Mouse (Mus musculus): ENCODE results near the gene Hs6st3. TPM values are rescaled to one million over a fixed set of nuclear protein-coding genes. Genes with fewer than 3 reads are reported as not detected.

The Hs6st3 gene
- polyA plus RNA-seq, 1 experiment, result 0.44 TPM

GRCm38 (mm10) chr14:119678574-119678973 lies 540.4 kb downstream of the Hs6st3 start:
- H3K4me3 ChIP-seq (ENCODE audit: control insufficient read depth, low read depth, low read length), result no peak overlapping the region
- H3K27ac ChIP-seq (ENCODE audit: control insufficient read depth, insufficient read depth, low read depth, low read length), result no peak overlapping the region
- no peaks in the 10 kb centered on the region for H3K27me3 ChIP-seq (ENCODE audit: control insufficient read depth, insufficient read depth, low read length)
- no peaks in the 10 kb centered on the region for H3K4me1 ChIP-seq (ENCODE audit: control insufficient read depth, insufficient read depth, low read length)
- no peaks in the 10 kb centered on the region for H3K36me3 ChIP-seq (ENCODE audit: control insufficient read depth, insufficient read depth, low read length)
- TF ChIP-seq CTCF (IDR thresholded peaks at IDR 0.05; ENCODE audit: control insufficient read depth, insufficient read depth, insufficient replicate concordance, low read depth, low read length) (no peak), POLR2A (IDR thresholded peaks at IDR 0.05; ENCODE audit: control insufficient read depth, low read depth, low read length) (no peak)

- Histone ChIP-seq H3K36me3 (ENCODE audit: control insufficient read depth, insufficient read depth, low read length) (no peaks in the 10 kb centered on the region), H3K4me1 (ENCODE audit: control insufficient read depth, insufficient read depth, low read length) (no peaks in the 10 kb centered on the region), H3K27me3 (ENCODE audit: control insufficient read depth, insufficient read depth, low read length) (no peaks in the 10 kb centered on the region), H3K4me3 (ENCODE audit: control insufficient read depth, low read depth, low read length) (no peak overlapping the region), H3K27ac (ENCODE audit: control insufficient read depth, insufficient read depth, low read depth, low read length) (no peak overlapping the region)
- no peak for TF ChIP-seq CTCF (IDR thresholded peaks at IDR 0.05; ENCODE audit: control insufficient read depth, insufficient read depth, insufficient replicate concordance, low read depth, low read length)
- no peak for TF ChIP-seq POLR2A (IDR thresholded peaks at IDR 0.05; ENCODE audit: control insufficient read depth, low read depth, low read length)
Measured at GRCm38 (mm10) chr14:119680052-119680451, 541.9 kb downstream of the Hs6st3 start.

- H3K4me1 ChIP-seq (ENCODE audit: control insufficient read depth, insufficient read depth, low read length), result no peaks in the 10 kb centered on the region
- H3K27me3 ChIP-seq (ENCODE audit: control insufficient read depth, insufficient read depth, low read length), result no peaks in the 10 kb centered on the region
- no peak overlapping the region for H3K4me3 ChIP-seq (ENCODE audit: control insufficient read depth, low read depth, low read length)
- no peak overlapping the region for H3K27ac ChIP-seq (ENCODE audit: control insufficient read depth, insufficient read depth, low read depth, low read length)
- no peaks in the 10 kb centered on the region for H3K36me3 ChIP-seq (ENCODE audit: control insufficient read depth, insufficient read depth, low read length)
- TF ChIP-seq POLR2A (IDR thresholded peaks at IDR 0.05; ENCODE audit: control insufficient read depth, low read depth, low read length) (0 out of 2 replicates have a peak, but pooled peaks have one; percentile 16), CTCF (IDR thresholded peaks at IDR 0.05; ENCODE audit: control insufficient read depth, insufficient read depth, insufficient replicate concordance, low read depth, low read length) (no peak)
Measured at GRCm38 (mm10) chr14:119687885-119688284, 549.7 kb downstream of the Hs6st3 start.

- Histone ChIP-seq H3K36me3 (ENCODE audit: control insufficient read depth, insufficient read depth, low read length) (no peaks in the 10 kb centered on the region), H3K4me3 (ENCODE audit: control insufficient read depth, low read depth, low read length) (no peak overlapping the region), H3K4me1 (ENCODE audit: control insufficient read depth, insufficient read depth, low read length) (no peaks in the 10 kb centered on the region), H3K27ac (ENCODE audit: control insufficient read depth, insufficient read depth, low read depth, low read length) (no peak overlapping the region), H3K27me3 (ENCODE audit: control insufficient read depth, insufficient read depth, low read length) (no peaks in the 10 kb centered on the region)
- TF ChIP-seq CTCF (IDR thresholded peaks at IDR 0.05; ENCODE audit: control insufficient read depth, insufficient read depth, insufficient replicate concordance, low read depth, low read length) (no peak), POLR2A (IDR thresholded peaks at IDR 0.05; ENCODE audit: control insufficient read depth, low read depth, low read length) (no peak)
Measured at GRCm38 (mm10) chr14:119699982-119700381, 561.8 kb downstream of the Hs6st3 start.

- Histone ChIP-seq H3K36me3 (ENCODE audit: control insufficient read depth, insufficient read depth, low read length) (no peaks in the 10 kb centered on the region), H3K27me3 (ENCODE audit: control insufficient read depth, insufficient read depth, low read length) (no peaks in the 10 kb centered on the region), H3K4me3 (ENCODE audit: control insufficient read depth, low read depth, low read length) (no peak overlapping the region), H3K27ac (ENCODE audit: control insufficient read depth, insufficient read depth, low read depth, low read length) (no peak overlapping the region), H3K4me1 (ENCODE audit: control insufficient read depth, insufficient read depth, low read length) (peaks cover 3% of the 10 kb centered on the region)
- TF ChIP-seq POLR2A (IDR thresholded peaks at IDR 0.05; ENCODE audit: control insufficient read depth, low read depth, low read length), result no peak
- no peak for TF ChIP-seq CTCF (IDR thresholded peaks at IDR 0.05; ENCODE audit: control insufficient read depth, insufficient read depth, insufficient replicate concordance, low read depth, low read length)
Measured at GRCm38 (mm10) chr14:119714712-119715111, 576.6 kb downstream of the Hs6st3 start.

GRCm38 (mm10) chr14:119717323-119717722 lies 579.2 kb downstream of the Hs6st3 start:
- H3K4me3 ChIP-seq (ENCODE audit: control insufficient read depth, low read depth, low read length), result no peak overlapping the region
- TF ChIP-seq CTCF (IDR thresholded peaks at IDR 0.05; ENCODE audit: control insufficient read depth, insufficient read depth, insufficient replicate concordance, low read depth, low read length) (no peak), POLR2A (IDR thresholded peaks at IDR 0.05; ENCODE audit: control insufficient read depth, low read depth, low read length) (no peak)
- H3K27me3 ChIP-seq (ENCODE audit: control insufficient read depth, insufficient read depth, low read length), result no peaks in the 10 kb centered on the region
- H3K27ac ChIP-seq (ENCODE audit: control insufficient read depth, insufficient read depth, low read depth, low read length), result no peak overlapping the region
- H3K4me1 ChIP-seq (ENCODE audit: control insufficient read depth, insufficient read depth, low read length), result no peaks in the 10 kb centered on the region
- no peaks in the 10 kb centered on the region for H3K36me3 ChIP-seq (ENCODE audit: control insufficient read depth, insufficient read depth, low read length)

- no peak overlapping the region for H3K27ac ChIP-seq (ENCODE audit: control insufficient read depth, insufficient read depth, low read depth, low read length)
- no peak overlapping the region for H3K4me3 ChIP-seq (ENCODE audit: control insufficient read depth, low read depth, low read length)
- H3K36me3 ChIP-seq (ENCODE audit: control insufficient read depth, insufficient read depth, low read length), result no peaks in the 10 kb centered on the region
- no peaks in the 10 kb centered on the region for H3K4me1 ChIP-seq (ENCODE audit: control insufficient read depth, insufficient read depth, low read length)
- TF ChIP-seq POLR2A (IDR thresholded peaks at IDR 0.05; ENCODE audit: control insufficient read depth, low read depth, low read length) (no peak), CTCF (IDR thresholded peaks at IDR 0.05; ENCODE audit: control insufficient read depth, insufficient read depth, insufficient replicate concordance, low read depth, low read length) (no peak)
- no peaks in the 10 kb centered on the region for H3K27me3 ChIP-seq (ENCODE audit: control insufficient read depth, insufficient read depth, low read length)
Measured at GRCm38 (mm10) chr14:119725102-119725501, 587.0 kb downstream of the Hs6st3 start.
